Mouse (Mus musculus): Measurements from ENCODE around the gene Maml2. TPM values are rescaled to one million over a fixed set of nuclear protein-coding genes. Genes with fewer than 3 reads are reported as not detected.

The Maml2 gene
- 2.2 TPM for polyA plus RNA-seq (2015; fragmentation: Illumina TruSeq; extraction: RNeasy Lipid Tissue Mini Kit (QIAGEN cat#74804); ENCODE audit: insufficient read depth, low read depth, low replicate concordance)

GRCm38 (mm10) chr9:13297668-13298512 is at the start of gene Maml2:
Gene Maml2 (plus strand): TSS chr9:13297957.

DNA sequence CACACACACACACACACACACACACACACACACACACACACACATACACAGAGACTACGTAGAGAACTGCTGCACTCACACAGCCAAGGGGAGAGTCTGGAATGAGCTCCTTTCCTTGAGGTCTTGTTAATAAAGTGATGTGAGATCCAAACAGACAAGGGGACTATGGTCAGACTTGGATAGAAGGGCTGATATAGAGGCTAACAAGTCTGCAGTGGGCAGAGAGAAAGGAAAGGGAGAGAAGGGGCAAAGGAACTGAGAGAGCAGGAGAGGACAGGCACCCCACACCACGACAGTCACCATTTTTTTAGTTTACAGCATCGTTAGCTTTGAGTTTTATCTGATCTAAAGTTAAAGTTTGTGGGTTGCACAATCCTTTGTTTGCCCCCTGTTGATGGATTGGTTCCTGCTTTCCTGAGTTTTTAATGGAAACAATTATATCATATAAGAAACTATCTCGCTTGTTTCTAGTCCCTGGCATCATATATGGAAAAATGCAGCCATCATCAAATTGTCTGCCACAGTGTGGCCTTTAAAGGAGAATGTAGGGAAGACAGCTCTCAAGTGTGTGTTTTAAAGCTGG is 149.0 kb downstream of the Maml2 start, which contains the start of gene Gm17571:
Gm17571 (minus strand) TSS at position 51 of the 583 bp plus-strand sequence.

GRCm38 (mm10) chr9:13748404-13748797 is 450.6 kb downstream of the Maml2 start, which contains the start of gene Mtmr2:
Gene Mtmr2 (plus strand): TSS chr9:13748410.

Other genes with a start within 250 kb of the Maml2 start
- gene Jrkl, start 52.1 kb upstream of the Maml2 start, polyA plus RNA-seq (2015; fragmentation: Illumina TruSeq; extraction: RNeasy Lipid Tissue Mini Kit (QIAGEN cat#74804); ENCODE audit: insufficient read depth, low read depth, low replicate concordance) = 2.2 TPM
- gene Ccdc82, start 51.0 kb upstream of the Maml2 start, polyA plus RNA-seq (2015; fragmentation: Illumina TruSeq; extraction: RNeasy Lipid Tissue Mini Kit (QIAGEN cat#74804); ENCODE audit: insufficient read depth, low read depth, low replicate concordance) = 5.4 TPM
- not detected for gene Gm17571, start 148.8 kb downstream of the Maml2 start, polyA plus RNA-seq (2015; fragmentation: Illumina TruSeq; extraction: RNeasy Lipid Tissue Mini Kit (QIAGEN cat#74804); ENCODE audit: insufficient read depth, low read depth, low replicate concordance)